ENCODE assay signal across 13 mouse cellular contexts in genomic region chr4:43613060-43613730, GRCm38 (mm10). TPM values are rescaled to one million over a fixed set of nuclear protein-coding genes. Genes with fewer than 3 reads are reported as not detected.
DNase-seq lines count a peak whose midpoint lies in the region; ATAC-seq and TF ChIP-seq lines count a peak whose summit lies in the region.
"Had no signal": no experiment of that assay in that cellular context is flagged by ENCODE, and none has a peak within 500 bp of the region (broad histone marks: within the 10 kb centered on the region; RNA-seq: fewer than 3 reads in every experiment).

No protein-coding gene starts in this region.

- no peak overlapping the region for H3K4me2 ChIP-seq in lung, embryonic 14.5 days

- 59% methylated on average over 3 of the region's 3 CpGs for WGBS in heart, adult 2 months
- WGBS in heart, embryonic 10.5 days = 64% methylated on average over 3 of the region's 3 CpGs
- WGBS in lung, embryonic 14.5 days = 44% methylated on average over 3 of the region's 3 CpGs

- DNase-seq in heart, adult 2 months = no peak
- no peak for DNase-seq in heart, embryonic 10.5 days (ENCODE audit: low spot score)
- DNase-seq in thymus, postnatal 4 days = peak; percentile 24
- DNase-seq in thymus, adult 18-20 months = no peak
- peak; percentile 37 for DNase-seq in lung, embryonic 14.5 days
- no peak for DNase-seq in cerebellum, postnatal 10 days
- DNase-seq in right cerebral cortex, adult 2 months (ENCODE audit: low spot score in 2 of 2) = no peak
- DNase-seq in right cerebral cortex, postnatal 4 days = no peak
- DNase-seq: kidney, adult 18-20 months had no signal

- H3K36me3 ChIP-seq in heart, adult 2 months (ENCODE audit: control insufficient read depth, insufficient read depth, low read length) = no peaks in the 10 kb centered on the region
- no peaks in the 10 kb centered on the region for H3K36me3 ChIP-seq in heart, embryonic 10.5 days
- no peaks in the 10 kb centered on the region for H3K36me3 ChIP-seq in lung, embryonic 14.5 days (ENCODE audit: insufficient read depth)
- H3K36me3 ChIP-seq: embryonic facial prominence, embryonic 10.5 days had no signal

- H3K79me2 ChIP-seq in heart, adult 2 months (replicated peaks; ENCODE audit: control insufficient read depth, insufficient read depth, low read length) = no peaks in the 10 kb centered on the region

- H3K27me3 ChIP-seq in heart, adult 2 months (ENCODE audit: control insufficient read depth, insufficient read depth, low read length) = no peaks in the 10 kb centered on the region
- H3K27me3 ChIP-seq in heart, embryonic 10.5 days (ENCODE audit: insufficient read depth, poor library complexity, severe bottlenecking) = no peaks in the 10 kb centered on the region
- no peaks in the 10 kb centered on the region for H3K27me3 ChIP-seq in lung, embryonic 14.5 days (ENCODE audit: insufficient read depth, low read length)

- H3K9me3 ChIP-seq in heart, embryonic 10.5 days = no peaks in the 10 kb centered on the region
- H3K9me3 ChIP-seq in lung, embryonic 14.5 days (ENCODE audit: low read depth, low read length) = no peaks in the 10 kb centered on the region
- H3K9me3 ChIP-seq: embryonic facial prominence, embryonic 10.5 days had no signal

- H3K27ac ChIP-seq in heart, adult 2 months = peak overlapping the region; percentile 10
- no peak overlapping the region for H3K27ac ChIP-seq in heart, embryonic 10.5 days
- H3K27ac ChIP-seq in lung, embryonic 14.5 days (ENCODE audit: low read depth) = no peak overlapping the region
- H3K27ac ChIP-seq: embryonic facial prominence, embryonic 10.5 days had no signal

- intact Hi-C loops in heart, adult 2 months (cut with DNase I) = no loop called here

- TF ChIP-seq POLR2A in heart, adult 2 months (IDR thresholded peaks at IDR 0.05; ENCODE audit: insufficient read depth, low read depth, low read length) = no peak

- ATAC-seq in lung, embryonic 14.5 days (ENCODE audit: insufficient read depth) = no peak

- TF ChIP-seq CTCF in heart, adult 2 months (IDR thresholded peaks at IDR 0.05) = no peak
- no peak for TF ChIP-seq CTCF in lung, embryonic 14.5 days (IDR thresholded peaks at IDR 0.05; ENCODE audit: low read depth)

- no peaks in the 10 kb centered on the region; the same call in 1 of the 2 replicates for H3K4me1 ChIP-seq in heart, adult 2 months (ENCODE audit: control insufficient read depth, insufficient read depth, low read length)
- H3K4me1 ChIP-seq in heart, embryonic 10.5 days = no peaks in the 10 kb centered on the region
- no peaks in the 10 kb centered on the region for H3K4me1 ChIP-seq in lung, embryonic 14.5 days (ENCODE audit: insufficient read depth)
- H3K4me1 ChIP-seq: embryonic facial prominence, embryonic 10.5 days had no signal

- TF ChIP-seq EP300 in heart, adult 2 months (IDR thresholded peaks at IDR 0.05; ENCODE audit: insufficient read depth, low read depth, low read length) = no peak

- no peak overlapping the region for H3K9ac ChIP-seq in heart, adult 2 months (ENCODE audit: low read depth, low read length)
- H3K9ac ChIP-seq in lung, embryonic 14.5 days = no peak overlapping the region

- no peak overlapping the region for H3K4me3 ChIP-seq in heart, adult 2 months
- no peak overlapping the region for H3K4me3 ChIP-seq in heart, embryonic 10.5 days
- no peak overlapping the region for H3K4me3 ChIP-seq in lung, embryonic 14.5 days (ENCODE audit: low read depth, low read length)
- H3K4me3 ChIP-seq: embryonic facial prominence, embryonic 10.5 days had no signal

RNA-seq across cellular contexts. Expression of gene Npr2, which starts 18.5 kb away (rescaled TPM):
- total RNA-seq in heart, adult 2 months (2021) = 10 to 100 TPM; 35.9 to 43.4 TPM
- polyA plus RNA-seq in heart, adult 2 months (2012; rRNA removed) = 57.0 and 63.0 TPM in 2 replicates
- polyA plus RNA-seq in heart, embryonic 10.5 days (2016; fragmentation: Nextera tagmentation; extraction: Ambion mirVana) = 5.5 and 5.6 TPM in 2 replicates
- 11.2 and 13.7 TPM in 2 replicates for polyA plus RNA-seq in lung, embryonic 14.5 days (2014; fragmentation: Nextera tagmentation; extraction: Ambion mirVana)

RNA-seq across cellular contexts. Expression of gene Msmp, which starts 28.9 kb away (rescaled TPM):
- total RNA-seq in heart, adult 2 months (2021) = under 1 TPM; 0.52 to 0.57 TPM
- 0.62 and 0.67 TPM in 2 replicates for polyA plus RNA-seq in heart, adult 2 months (2012; rRNA removed)
- 1.6 and 1.8 TPM in 2 replicates for polyA plus RNA-seq in heart, embryonic 10.5 days (2016; fragmentation: Nextera tagmentation; extraction: Ambion mirVana)
- polyA plus RNA-seq in lung, embryonic 14.5 days (2014; fragmentation: Nextera tagmentation; extraction: Ambion mirVana) = not detected in 2 replicates
- polyA plus RNA-seq: frontal cortex, adult 2 months; heart, embryonic 14.5 days; neural tube, embryonic 14.5 days had no signal

RNA-seq across cellular contexts. Expression of gene Gba2, which starts 34.5 kb away (rescaled TPM):
- 10 to 100 TPM; 11.5 to 13.2 TPM for total RNA-seq in heart, adult 2 months (2021)
- polyA plus RNA-seq in heart, adult 2 months (2012; rRNA removed) = 18.2 and 27.4 TPM in 2 replicates
- polyA plus RNA-seq in heart, embryonic 10.5 days (2016; fragmentation: Nextera tagmentation; extraction: Ambion mirVana) = 22.8 and 27.6 TPM in 2 replicates
- polyA plus RNA-seq in lung, embryonic 14.5 days (2014; fragmentation: Nextera tagmentation; extraction: Ambion mirVana) = 18.6 and 19.3 TPM in 2 replicates

RNA-seq across cellular contexts. Expression of gene Rgp1, which starts 34.7 kb away (rescaled TPM):
- total RNA-seq in heart, adult 2 months (2021) = 10 to 100 TPM; 29.4 to 31.7 TPM
- polyA plus RNA-seq in heart, adult 2 months (2012; rRNA removed) = 38.1 and 47.5 TPM in 2 replicates
- polyA plus RNA-seq in heart, embryonic 10.5 days (2016; fragmentation: Nextera tagmentation; extraction: Ambion mirVana) = 20.9 and 29.7 TPM in 2 replicates
- 28.2 and 31.9 TPM in 2 replicates for polyA plus RNA-seq in lung, embryonic 14.5 days (2014; fragmentation: Nextera tagmentation; extraction: Ambion mirVana)

RNA-seq across cellular contexts. Expression of gene Spag8, which starts 40.2 kb away (rescaled TPM):
- under 1 TPM in 1 of 2 experiments, not detected in 1; 0.29 TPM for total RNA-seq in heart, adult 2 months (2021)
- polyA plus RNA-seq in heart, adult 2 months (2012; rRNA removed) = 0.44 and 2.0 TPM in 2 replicates
- polyA plus RNA-seq in heart, embryonic 10.5 days (2016; fragmentation: Nextera tagmentation; extraction: Ambion mirVana) = 0.63 and 2.0 TPM in 2 replicates
- 0.68 and 1.6 TPM in 2 replicates for polyA plus RNA-seq in lung, embryonic 14.5 days (2014; fragmentation: Nextera tagmentation; extraction: Ambion mirVana)

Comparison
In these comparisons a context has a peak if more than half of its experiments do, and no peak if none do; other contexts are left out.
1. DNase-seq: peak in thymus, postnatal 4 days (single experiment) and lung, embryonic 14.5 days (single experiment); none in heart, adult 2 months (0 of 2), heart, embryonic 10.5 days (single experiment), thymus, adult 18-20 months (0 of 2), cerebellum, postnatal 10 days (0 of 2), right cerebral cortex, adult 2 months (0 of 2) and right cerebral cortex, postnatal 4 days (single experiment).